Mouse (Mus musculus) heart, embryonic 13.5 days (tissue): ENCODE data around the gene Rbms3. TPM values are rescaled to one million over a fixed set of nuclear protein-coding genes. Genes with fewer than 3 reads are reported as not detected.

Experiments
- ATAC-seq: fragments of 200-750 bp; cut with Nextera tagmentation; 2 replicates; pipeline ENCODE4 v1.8.0; 2017; ENCODE audit warnings: moderate TSS enrichment; ENCODE audit not compliant: insufficient number of reproducible peaks, low FRiP score, low TSS enrichment; ENCODE audit errors: extremely low read depth
- H3K27ac ChIP-seq: fragments of 300-500 bp; sonication (generic); replicated peaks from 2 replicates; pipeline ENCODE4 v1.5.1; 2015; ENCODE audit warnings: moderate library complexity, mild to moderate bottlenecking, inconsistent platforms
- H3K27me3 ChIP-seq: fragments of 300-500 bp; sonication (generic); replicated peaks from 2 replicates; pipeline ENCODE4 v1.6.1; 2015; ENCODE audit warnings: mild to moderate bottlenecking, inconsistent platforms
- H3K36me3 ChIP-seq: fragments of 300-500 bp; sonication (generic); 2 replicates; pipeline ENCODE4 v1.6.1; 2015; ENCODE audit warnings: mild to moderate bottlenecking, inconsistent platforms
- H3K4me1 ChIP-seq: fragments of 300-500 bp; sonication (generic); 2 replicates; pipeline ENCODE4 v1.6.1; 2015; ENCODE audit warnings: inconsistent platforms
- H3K4me2 ChIP-seq: fragments of 300-500 bp; sonication (generic); 2 replicates; pipeline ENCODE4 v1.6.1; 2015; ENCODE audit warnings: inconsistent platforms, mild to moderate bottlenecking, moderate library complexity
- H3K4me3 ChIP-seq: fragments of 300-500 bp; sonication (generic); 2 replicates; pipeline ENCODE4 v1.5.1; 2015; ENCODE audit warnings: moderate library complexity, mild to moderate bottlenecking, inconsistent platforms
- H3K9ac ChIP-seq: fragments of 300-500 bp; sonication (generic); 2 replicates; pipeline ENCODE4 v1.6.1; 2015; ENCODE audit warnings: inconsistent platforms, mild to moderate bottlenecking, moderate library complexity
- H3K9me3 ChIP-seq: fragments of 300-500 bp; sonication (generic); 2 replicates; pipeline ENCODE4 v1.6.1; 2016; ENCODE audit warnings: inconsistent platforms
- WGBS: fragments of 180-500 bp; shearing (Covaris S2); methylation state at CpG from one replicate; pipeline ENCODE4 v1.1.7; 2015; ENCODE audit warnings: mixed read lengths; 5-methylcytosine and 5-hydroxymethylcytosine counted together
- polyA plus RNA-seq: library from polyadenylated mRNA; unstranded; fragments of >200 nt; fragmentation: Nextera tagmentation; extraction: Ambion mirVana; gene quantifications from 2 replicates; pipeline ENCODE4 v1.2.1, GENCODE M21; 2015

Gene Rbms3
- polyA plus RNA-seq, 1 experiment from 2014 or later = 36.0 TPM

GRCm38 (mm10) chr9:116703119-116703518 lies 926.6 kb downstream of the Rbms3 start:
- Histone ChIP-seq H3K4me3 (no peak overlapping the region), H3K36me3 (peaks cover 8% of the 10 kb centered on the region), H3K27ac (no peak overlapping the region), H3K9ac (no peak overlapping the region), H3K9me3 (0 out of 2 replicates have a peak, but pooled peaks cover 2% of the 10 kb centered on the region), H3K27me3 (no peaks in the 10 kb centered on the region), H3K4me1 (peaks cover 26% of the 10 kb centered on the region), H3K4me2 (no peak overlapping the region)
- WGBS = 62% methylated on average over 1 of the region's 1 CpGs
- ATAC-seq = no peak

GRCm38 (mm10) chr9:116702611-116703010 lies 927.1 kb downstream of the Rbms3 start:
- Histone ChIP-seq H3K4me2 (no peak overlapping the region), H3K9ac (no peak overlapping the region), H3K27ac (0 out of 2 replicates have a peak overlapping the region, but pooled peaks have one; percentile 69), H3K9me3 (0 out of 2 replicates have a peak, but pooled peaks cover 2% of the 10 kb centered on the region), H3K4me1 (peaks cover 26% of the 10 kb centered on the region), H3K4me3 (no peak overlapping the region), H3K36me3 (peaks cover 8% of the 10 kb centered on the region), H3K27me3 (no peaks in the 10 kb centered on the region)
- no peak for ATAC-seq
- 47% methylated on average over 1 of the region's 1 CpGs for WGBS

DNA sequence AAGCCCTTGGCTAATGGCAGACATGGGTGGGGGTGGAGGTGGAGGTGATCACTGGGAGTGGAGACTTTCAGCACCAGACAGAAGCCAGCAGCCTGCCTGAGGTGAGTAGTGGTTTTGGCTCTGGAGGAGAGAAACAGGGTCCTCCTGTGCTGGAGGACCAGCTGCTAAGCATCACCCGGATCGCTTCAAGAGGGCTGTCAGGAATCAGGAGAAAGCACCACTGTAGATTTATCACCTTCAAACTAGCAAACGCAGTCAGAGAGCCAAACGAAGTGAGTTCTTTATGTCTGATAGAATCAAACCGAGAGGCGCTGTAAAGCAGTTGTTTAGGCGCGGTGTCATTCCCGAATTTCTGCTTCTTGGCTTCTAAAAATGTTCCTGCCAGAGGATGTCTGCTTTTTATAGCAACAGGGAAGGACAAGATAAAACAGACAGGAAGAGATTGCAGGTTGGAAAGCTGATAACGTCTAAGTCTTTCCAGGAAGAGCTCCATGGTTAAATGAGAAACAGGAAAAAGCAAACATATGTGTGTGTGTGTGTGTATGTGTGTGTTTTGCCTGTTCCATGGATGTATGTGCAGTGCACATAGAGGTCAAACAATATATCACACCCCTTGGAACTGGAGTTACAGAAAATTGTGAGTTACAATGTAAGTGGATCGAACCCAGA lies 928.1 kb downstream of the Rbms3 start:
- 16% methylated on average over 11 of the region's 11 CpGs for WGBS
- no peak for ATAC-seq
- peaks cover 8% of the 10 kb centered on the region for H3K36me3 ChIP-seq
- no peaks in the 10 kb centered on the region for H3K27me3 ChIP-seq
- H3K9ac ChIP-seq = no peak overlapping the region
- H3K4me2 ChIP-seq = peak overlapping the region; percentile 20
- H3K27ac ChIP-seq = peak overlapping the region; percentile 69
- no peak overlapping the region for H3K4me3 ChIP-seq
- peaks cover 26% of the 10 kb centered on the region for H3K4me1 ChIP-seq
- H3K9me3 ChIP-seq = 0 out of 2 replicates have a peak, but pooled peaks cover 2% of the 10 kb centered on the region

GRCm38 (mm10) chr9:116688615-116689014 lies 941.1 kb downstream of the Rbms3 start:
- Histone ChIP-seq H3K36me3 (peaks cover 9% of the 10 kb centered on the region), H3K4me1 (no peaks in the 10 kb centered on the region), H3K27ac (no peak overlapping the region), H3K9ac (no peak overlapping the region), H3K27me3 (no peaks in the 10 kb centered on the region), H3K4me3 (no peak overlapping the region), H3K4me2 (no peak overlapping the region), H3K9me3 (0 out of 2 replicates have a peak, but pooled peaks cover 8% of the 10 kb centered on the region)
- 75% methylated on average over 4 of the region's 4 CpGs for WGBS
- no peak for ATAC-seq

- ATAC-seq = no peak
- H3K36me3 ChIP-seq = peaks cover 9% of the 10 kb centered on the region
- peaks cover 36% of the 10 kb centered on the region for H3K4me1 ChIP-seq
- H3K4me3 ChIP-seq = no peak overlapping the region
- H3K4me2 ChIP-seq = no peak overlapping the region
- H3K27me3 ChIP-seq = no peaks in the 10 kb centered on the region
- H3K9ac ChIP-seq = no peak overlapping the region
- no peaks in the 10 kb centered on the region for H3K9me3 ChIP-seq
- peak overlapping the region; percentile 73 for H3K27ac ChIP-seq
- WGBS = 31% methylated on average over 4 of the region's 4 CpGs
Measured at GRCm38 (mm10) chr9:116677142-116677541, 952.6 kb downstream of the Rbms3 start.

DNA sequence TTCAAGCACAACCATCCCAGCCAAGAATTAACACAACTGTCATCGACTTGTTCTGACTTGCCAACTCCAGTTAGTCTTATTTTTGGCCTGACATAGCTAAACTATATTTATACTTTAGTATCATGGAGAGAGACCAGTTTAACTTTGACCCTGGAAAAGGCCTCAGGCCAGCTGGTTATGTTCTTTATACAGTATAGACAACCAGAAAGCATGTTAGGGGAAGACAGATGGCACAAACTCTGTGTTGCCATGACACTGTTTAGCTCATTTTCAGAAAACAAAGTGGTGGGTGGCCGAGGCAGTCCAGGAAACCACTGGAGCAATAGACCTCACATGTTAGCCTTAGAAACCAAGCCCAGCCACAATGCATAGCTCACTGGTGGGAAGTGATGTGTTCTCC lies 953.3 kb downstream of the Rbms3 start:
- Histone ChIP-seq H3K9me3 (no peaks in the 10 kb centered on the region), H3K27ac (peak overlapping the region; percentile 73), H3K4me2 (no peak overlapping the region), H3K36me3 (peaks cover 13% of the 10 kb centered on the region), H3K4me1 (peaks cover 36% of the 10 kb centered on the region), H3K27me3 (no peaks in the 10 kb centered on the region), H3K9ac (no peak overlapping the region), H3K4me3 (no peak overlapping the region)
- peak; percentile 54; the same call in 1 of the 2 replicates for ATAC-seq
- WGBS = 34% methylated on average over 2 of the region's 2 CpGs

DNA sequence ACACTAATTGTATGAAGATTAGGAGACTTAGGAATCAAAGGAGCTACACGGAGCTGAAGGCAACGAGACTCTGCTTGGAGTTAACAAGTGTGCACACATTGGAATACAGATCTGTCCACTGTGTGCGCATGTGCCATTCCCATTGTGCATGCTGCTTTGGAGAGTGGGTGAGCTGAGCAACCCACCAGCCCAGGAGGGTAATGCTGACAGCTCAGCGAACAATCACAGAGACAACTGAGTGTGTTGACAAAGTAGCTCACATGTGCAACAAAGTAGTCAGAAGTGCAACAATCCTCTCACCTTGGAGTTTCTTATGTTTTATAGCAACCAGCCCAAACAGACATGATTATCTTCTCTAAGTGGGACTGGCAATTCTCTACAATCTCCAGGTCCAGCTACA lies 955.5 kb downstream of the Rbms3 start:
- Histone ChIP-seq H3K9ac (no peak overlapping the region), H3K27ac (no peak overlapping the region), H3K36me3 (peaks cover 9% of the 10 kb centered on the region), H3K9me3 (no peaks in the 10 kb centered on the region), H3K4me2 (no peak overlapping the region), H3K27me3 (no peaks in the 10 kb centered on the region), H3K4me3 (no peak overlapping the region), H3K4me1 (peaks cover 36% of the 10 kb centered on the region)
- 54% methylated on average over 4 of the region's 4 CpGs for WGBS
- ATAC-seq = no peak

GRCm38 (mm10) chr9:116661026-116661425 lies 968.7 kb downstream of the Rbms3 start:
- WGBS = 64% methylated on average over 4 of the region's 4 CpGs
- no peak for ATAC-seq

GRCm38 (mm10) chr9:116659936-116660335 lies 969.8 kb downstream of the Rbms3 start:
- Histone ChIP-seq H3K9ac (no peak overlapping the region), H3K4me3 (no peak overlapping the region), H3K27ac (no peak overlapping the region), H3K9me3 (peaks cover 6% of the 10 kb centered on the region; the same call in 1 of the 2 replicates), H3K27me3 (no peaks in the 10 kb centered on the region), H3K4me1 (no peaks in the 10 kb centered on the region), H3K36me3 (peaks cover 10% of the 10 kb centered on the region), H3K4me2 (no peak overlapping the region)
- 41% methylated on average over 1 of the region's 1 CpGs for WGBS
- ATAC-seq = no peak

More at GRCm38 (mm10) chr9:116661026-116661425, 968.7 kb downstream of the Rbms3 start:
- Histone ChIP-seq H3K9me3 (peaks cover 6% of the 10 kb centered on the region; the same call in 1 of the 2 replicates), H3K4me2 (no peak overlapping the region), H3K27me3 (no peaks in the 10 kb centered on the region), H3K4me3 (no peak overlapping the region), H3K9ac (no peak overlapping the region), H3K4me1 (no peaks in the 10 kb centered on the region), H3K36me3 (peaks cover 14% of the 10 kb centered on the region), H3K27ac (no peak overlapping the region)

- Histone ChIP-seq H3K9me3 (0 out of 2 replicates have a peak, but pooled peaks cover 3% of the 10 kb centered on the region), H3K4me2 (no peak overlapping the region), H3K27ac (no peak overlapping the region), H3K36me3 (no peaks in the 10 kb centered on the region; the same call in 1 of the 2 replicates), H3K9ac (no peak overlapping the region), H3K4me3 (no peak overlapping the region), H3K4me1 (no peaks in the 10 kb centered on the region), H3K27me3 (no peaks in the 10 kb centered on the region)
- 76% methylated on average over 2 of the region's 2 CpGs for WGBS
- no peak for ATAC-seq
Measured at GRCm38 (mm10) chr9:116657141-116657540, 972.6 kb downstream of the Rbms3 start.

GRCm38 (mm10) chr9:116651414-116651813 lies 978.3 kb downstream of the Rbms3 start:
- no peak overlapping the region for H3K27ac ChIP-seq
- no peak overlapping the region for H3K4me2 ChIP-seq
- H3K4me3 ChIP-seq = no peak overlapping the region
- no peaks in the 10 kb centered on the region for H3K27me3 ChIP-seq
- H3K4me1 ChIP-seq = no peaks in the 10 kb centered on the region
- no peak overlapping the region for H3K9ac ChIP-seq
- WGBS = 88% methylated on average over 1 of the region's 1 CpGs
- no peaks in the 10 kb centered on the region; the same call in 1 of the 2 replicates for H3K36me3 ChIP-seq
- 0 out of 2 replicates have a peak, but pooled peaks cover 7% of the 10 kb centered on the region for H3K9me3 ChIP-seq
- ATAC-seq = no peak

DNA sequence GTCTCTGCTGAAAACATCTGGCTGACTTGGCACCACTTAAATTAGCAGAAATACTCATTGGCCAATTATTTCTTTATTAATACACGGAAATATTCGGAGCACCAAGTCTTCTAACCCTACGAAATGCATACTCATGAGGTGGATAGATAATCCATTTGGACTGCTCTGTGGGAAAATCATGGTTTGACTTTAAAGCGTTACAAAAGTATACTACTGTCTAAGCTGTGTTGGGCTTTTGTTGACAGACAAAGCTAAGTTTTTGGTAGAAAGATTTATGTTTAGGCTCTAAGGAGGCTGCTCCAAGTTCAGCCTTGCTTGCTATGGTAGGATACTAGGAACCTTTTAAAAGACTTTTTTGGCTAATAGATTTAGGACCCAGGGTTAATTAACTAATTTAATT lies 979.8 kb downstream of the Rbms3 start:
- H3K27ac ChIP-seq = no peak overlapping the region
- 74% methylated on average over 4 of the region's 4 CpGs for WGBS
- no peaks in the 10 kb centered on the region for H3K27me3 ChIP-seq
- no peak overlapping the region for H3K4me2 ChIP-seq
- no peak overlapping the region for H3K9ac ChIP-seq
- H3K4me1 ChIP-seq = no peaks in the 10 kb centered on the region
- 0 out of 2 replicates have a peak, but pooled peaks cover 7% of the 10 kb centered on the region for H3K9me3 ChIP-seq
- no peak for ATAC-seq
- H3K36me3 ChIP-seq = no peaks in the 10 kb centered on the region; the same call in 1 of the 2 replicates
- H3K4me3 ChIP-seq = no peak overlapping the region
